Mouse (Mus musculus): ENCODE measurements at regions not wholly inside any gene's neighbourhood (a gene's known extent, or its start where the extent isn't known, plus 50 kb on each side); places are given as distances from the start of the nearest gene placed in this dataset. TPM values are rescaled to one million over a fixed set of nuclear protein-coding genes. Genes with fewer than 3 reads are reported as not detected.

DNA sequence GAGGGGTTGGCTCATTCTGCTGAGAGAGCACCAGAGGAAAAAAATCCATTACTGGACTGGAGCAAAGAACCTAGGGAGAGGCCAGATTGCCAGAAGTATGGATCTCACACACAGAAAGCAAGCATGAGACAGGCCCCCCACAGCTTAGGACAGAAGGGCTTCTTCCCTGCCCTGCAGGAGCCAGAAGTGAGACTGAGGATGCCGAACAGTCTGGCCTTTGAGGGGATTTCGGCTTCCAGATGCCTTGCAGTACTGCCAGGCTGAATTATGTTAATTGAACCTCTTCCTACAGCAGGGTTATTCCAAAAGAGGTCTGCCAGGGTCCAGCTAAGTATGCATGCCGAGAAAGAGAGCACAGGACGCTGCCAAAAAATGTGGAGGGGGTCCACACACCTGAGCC, 71.4 kb upstream of the Adgrl4 start:
- ATAC-seq (ENCODE audit: low FRiP score, low TSS enrichment) (no peak), DNase-seq (ENCODE audit: low spot score) (no peak)
- no peaks in the 10 kb centered on the region for H3K36me3 ChIP-seq (ENCODE audit: control insufficient read depth, insufficient read depth, low read length)
- H3K4me2 ChIP-seq (replicated peaks; ENCODE audit: low read depth) = no peak overlapping the region
- no peaks in the 10 kb centered on the region for H3K4me1 ChIP-seq (replicated peaks; ENCODE audit: control insufficient read depth, insufficient read depth)
- H3K4me3 ChIP-seq (ENCODE audit: low read depth, low read length) = no peak overlapping the region
- no peak overlapping the region for H3K9ac ChIP-seq (ENCODE audit: low read length)
- no peak overlapping the region for H3K27ac ChIP-seq (replicated peaks)
- no peaks in the 10 kb centered on the region for H3K9me3 ChIP-seq (ENCODE audit: control insufficient read depth, low read length)
- no peaks in the 10 kb centered on the region for H3K27me3 ChIP-seq (ENCODE audit: control insufficient read depth, insufficient read depth, low read length)
- no peak for TF ChIP-seq CTCF (IDR thresholded peaks at IDR 0.05; ENCODE audit: low read depth)
- TF ChIP-seq EP300 (optimal IDR thresholded peaks at IDR 0.05) = no peak
- WGBS = 76% methylated on average over 4 of the region's 4 CpGs

DNA sequence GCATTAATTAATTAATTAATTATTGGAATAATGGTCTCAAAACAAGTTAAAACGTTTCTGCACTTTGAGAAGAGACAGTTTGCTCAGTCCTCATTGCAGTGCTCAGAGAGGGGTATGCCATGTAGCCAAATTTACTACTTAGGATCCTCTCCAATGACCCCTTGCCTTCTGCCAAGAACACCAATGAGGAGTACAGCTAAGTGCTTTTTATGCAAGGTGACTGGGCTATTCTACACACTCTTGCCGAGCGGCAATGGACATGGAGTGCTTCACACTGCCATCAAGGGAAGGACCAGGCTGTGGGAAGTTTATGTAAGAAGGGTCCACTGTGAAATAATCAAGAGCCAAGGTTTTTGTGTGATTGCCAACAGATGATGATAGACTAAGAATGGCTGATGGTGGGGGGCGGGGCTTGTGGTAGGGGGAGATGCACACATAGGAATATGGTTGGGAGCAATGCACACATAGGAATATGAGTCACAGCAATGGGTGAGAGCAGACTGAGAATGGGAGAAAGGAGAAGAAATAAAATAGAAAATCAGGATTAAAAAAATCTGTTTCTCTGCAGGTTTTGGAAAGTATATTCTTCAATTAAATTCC, 70.9 kb upstream of the Adgrl4 start:
- no peaks in the 10 kb centered on the region for H3K9me3 ChIP-seq (ENCODE audit: control insufficient read depth, low read length)
- H3K36me3 ChIP-seq (ENCODE audit: control insufficient read depth, insufficient read depth, low read length) = no peaks in the 10 kb centered on the region
- no peak for ATAC-seq (ENCODE audit: low FRiP score, low TSS enrichment)
- TF ChIP-seq CTCF (IDR thresholded peaks at IDR 0.05; ENCODE audit: low read depth) = no peak
- no peak for TF ChIP-seq EP300 (optimal IDR thresholded peaks at IDR 0.05)
- no peak for DNase-seq (ENCODE audit: low spot score)
- no peaks in the 10 kb centered on the region for H3K27me3 ChIP-seq (ENCODE audit: control insufficient read depth, insufficient read depth, low read length)
- no peak overlapping the region for H3K27ac ChIP-seq (replicated peaks)
- 79% methylated on average over 4 of the region's 4 CpGs for WGBS
- H3K4me2 ChIP-seq (replicated peaks; ENCODE audit: low read depth) = no peak overlapping the region
- no peaks in the 10 kb centered on the region for H3K4me1 ChIP-seq (replicated peaks; ENCODE audit: control insufficient read depth, insufficient read depth)
- H3K4me3 ChIP-seq (ENCODE audit: low read depth, low read length) = no peak overlapping the region
- no peak overlapping the region for H3K9ac ChIP-seq (ENCODE audit: low read length)

GRCm38 (mm10) chr3:151383326-151384019, 54.2 kb upstream of the Adgrl4 start:
- DNase-seq (ENCODE audit: low spot score) = no peak
- H3K4me1 ChIP-seq (replicated peaks; ENCODE audit: control insufficient read depth, insufficient read depth) = no peaks in the 10 kb centered on the region
- no peak for ATAC-seq (ENCODE audit: low FRiP score, low TSS enrichment)
- H3K9ac ChIP-seq (ENCODE audit: low read length) = no peak overlapping the region
- 52% methylated on average over 5 of the region's 5 CpGs for WGBS
- TF ChIP-seq EP300 (optimal IDR thresholded peaks at IDR 0.05) = no peak
- no peak for TF ChIP-seq CTCF (IDR thresholded peaks at IDR 0.05; ENCODE audit: low read depth)
- H3K27me3 ChIP-seq (ENCODE audit: control insufficient read depth, insufficient read depth, low read length) = no peaks in the 10 kb centered on the region
- no peak overlapping the region for H3K4me3 ChIP-seq (ENCODE audit: low read depth, low read length)
- H3K27ac ChIP-seq (replicated peaks) = no peak overlapping the region
- H3K4me2 ChIP-seq (replicated peaks; ENCODE audit: low read depth) = no peak overlapping the region
- no peaks in the 10 kb centered on the region for H3K9me3 ChIP-seq (ENCODE audit: control insufficient read depth, low read length)
- no peaks in the 10 kb centered on the region for H3K36me3 ChIP-seq (ENCODE audit: control insufficient read depth, insufficient read depth, low read length)

- H3K27me3 ChIP-seq (ENCODE audit: control insufficient read depth, insufficient read depth, low read length) = no peaks in the 10 kb centered on the region
- TF ChIP-seq CTCF (IDR thresholded peaks at IDR 0.05; ENCODE audit: low read depth) (no peak), EP300 (optimal IDR thresholded peaks at IDR 0.05) (no peak)
- H3K27ac ChIP-seq (replicated peaks) = no peak overlapping the region
- 72% methylated on average over 5 of the region's 5 CpGs for WGBS
- no peaks in the 10 kb centered on the region for H3K36me3 ChIP-seq (ENCODE audit: control insufficient read depth, insufficient read depth, low read length)
- H3K4me3 ChIP-seq (ENCODE audit: low read depth, low read length) = no peak overlapping the region
- no peak for ATAC-seq (ENCODE audit: low FRiP score, low TSS enrichment)
- H3K4me2 ChIP-seq (replicated peaks; ENCODE audit: low read depth) = no peak overlapping the region
- no peaks in the 10 kb centered on the region for H3K4me1 ChIP-seq (replicated peaks; ENCODE audit: control insufficient read depth, insufficient read depth)
- DNase-seq (ENCODE audit: low spot score) = no peak
- H3K9ac ChIP-seq (ENCODE audit: low read length) = no peak overlapping the region
- no peaks in the 10 kb centered on the region for H3K9me3 ChIP-seq (ENCODE audit: control insufficient read depth, low read length)
Observed at GRCm38 (mm10) chr3:151384850-151385249, 52.8 kb upstream of the Adgrl4 start.

GRCm38 (mm10) chr3:151386103-151386502, 51.6 kb upstream of the Adgrl4 start:
- TF ChIP-seq EP300 (optimal IDR thresholded peaks at IDR 0.05) (no peak), CTCF (IDR thresholded peaks at IDR 0.05; ENCODE audit: low read depth) (no peak)
- ATAC-seq (ENCODE audit: low FRiP score, low TSS enrichment) (no peak), DNase-seq (ENCODE audit: low spot score) (no peak)
- no peaks in the 10 kb centered on the region for H3K4me1 ChIP-seq (replicated peaks; ENCODE audit: control insufficient read depth, insufficient read depth)
- no peaks in the 10 kb centered on the region for H3K27me3 ChIP-seq (ENCODE audit: control insufficient read depth, insufficient read depth, low read length)
- WGBS = 85% methylated on average over 5 of the region's 5 CpGs
- no peak overlapping the region for H3K9ac ChIP-seq (ENCODE audit: low read length)
- no peaks in the 10 kb centered on the region for H3K36me3 ChIP-seq (ENCODE audit: control insufficient read depth, insufficient read depth, low read length)
- H3K4me2 ChIP-seq (replicated peaks; ENCODE audit: low read depth) = no peak overlapping the region
- no peak overlapping the region for H3K27ac ChIP-seq (replicated peaks)
- H3K4me3 ChIP-seq (ENCODE audit: low read depth, low read length) = no peak overlapping the region
- no peaks in the 10 kb centered on the region for H3K9me3 ChIP-seq (ENCODE audit: control insufficient read depth, low read length)

Small RNA genes lying in the stretch of these regions (microRNA-seq; reads per million reads assigned to microRNA genes)
- gene Mir3963 = not detected

Measured in stomach, postnatal 0 days (tissue).